Mouse (Mus musculus) hindbrain, embryonic 11.5 days (tissue): ENCODE measurements around the gene Rab11fip4. TPM values are rescaled to one million over a fixed set of nuclear protein-coding genes. Genes with fewer than 3 reads are reported as not detected.

Source experiments
- ATAC-seq: fragments of 200-750 bp; cut with Nextera tagmentation; 2 replicates; pipeline ENCODE4 v1.8.0; 2017; ENCODE audit warnings: mild to moderate bottlenecking, moderate TSS enrichment, moderate library complexity; ENCODE audit not compliant: low FRiP score
- DNase-seq: peaks from one replicate; pipeline ENCODE4 v3.0.0-alpha.2; 2015; ENCODE audit warnings: low spot score
- H3K27ac ChIP-seq: fragments of 300-500 bp; sonication (generic); 2 replicates; pipeline ENCODE4 v1.5.1; 2014; ENCODE audit warnings: mild to moderate bottlenecking, low read depth, low read length
- H3K27me3 ChIP-seq: fragments of 300-500 bp; sonication (generic); 2 replicates; pipeline ENCODE4 v1.6.1; 2014; ENCODE audit warnings: mild to moderate bottlenecking, low read length, moderate library complexity, mixed read lengths; ENCODE audit not compliant: control insufficient read depth, insufficient read depth
- H3K36me3 ChIP-seq: fragments of 300-500 bp; sonication (generic); 2 replicates; pipeline ENCODE4 v1.6.1; 2014; ENCODE audit warnings: mild to moderate bottlenecking, low read length, moderate library complexity, mixed read lengths; ENCODE audit not compliant: control insufficient read depth, insufficient read depth
- H3K4me1 ChIP-seq: fragments of 300-500 bp; sonication (generic); replicated peaks from 2 replicates; pipeline ENCODE4 v1.6.1; 2014; ENCODE audit warnings: low read length, mixed read lengths; ENCODE audit not compliant: control insufficient read depth, insufficient read depth
- H3K4me2 ChIP-seq: fragments of 300-500 bp; sonication (generic); replicated peaks from 2 replicates; pipeline ENCODE4 v1.6.1; 2014; ENCODE audit warnings: mild to moderate bottlenecking, low read depth, low read length
- H3K4me3 ChIP-seq: fragments of 300-500 bp; sonication (generic); 2 replicates; pipeline ENCODE4 v1.5.1; 2014; ENCODE audit warnings: low read depth, low read length
- H3K9ac ChIP-seq: fragments of 300-500 bp; sonication (generic); 2 replicates; pipeline ENCODE4 v1.6.1; 2014; ENCODE audit warnings: low read depth, low read length
- H3K9me3 ChIP-seq: fragments of 300-500 bp; sonication (generic); 2 replicates; pipeline ENCODE4 v1.6.1; 2016; ENCODE audit warnings: low read length; ENCODE audit not compliant: control insufficient read depth
- WGBS: fragments of 180-500 bp; shearing (Covaris S2); extraction: QIAGEN DNeasy Blood & Tissue Kit; methylation state at CpG from one replicate; pipeline ENCODE4 v1.1.7; 2014; 5-methylcytosine and 5-hydroxymethylcytosine counted together
- polyA plus RNA-seq: library from polyadenylated mRNA; unstranded; fragments of >200 nt; fragmentation: Nextera tagmentation; extraction: Ambion mirVana; gene quantifications from 2 replicates; pipeline ENCODE4 v1.2.1, GENCODE M21; 2014

Gene Rab11fip4
- polyA plus RNA-seq, 1 experiment from 2014 or later: 11.5 TPM

DNA sequence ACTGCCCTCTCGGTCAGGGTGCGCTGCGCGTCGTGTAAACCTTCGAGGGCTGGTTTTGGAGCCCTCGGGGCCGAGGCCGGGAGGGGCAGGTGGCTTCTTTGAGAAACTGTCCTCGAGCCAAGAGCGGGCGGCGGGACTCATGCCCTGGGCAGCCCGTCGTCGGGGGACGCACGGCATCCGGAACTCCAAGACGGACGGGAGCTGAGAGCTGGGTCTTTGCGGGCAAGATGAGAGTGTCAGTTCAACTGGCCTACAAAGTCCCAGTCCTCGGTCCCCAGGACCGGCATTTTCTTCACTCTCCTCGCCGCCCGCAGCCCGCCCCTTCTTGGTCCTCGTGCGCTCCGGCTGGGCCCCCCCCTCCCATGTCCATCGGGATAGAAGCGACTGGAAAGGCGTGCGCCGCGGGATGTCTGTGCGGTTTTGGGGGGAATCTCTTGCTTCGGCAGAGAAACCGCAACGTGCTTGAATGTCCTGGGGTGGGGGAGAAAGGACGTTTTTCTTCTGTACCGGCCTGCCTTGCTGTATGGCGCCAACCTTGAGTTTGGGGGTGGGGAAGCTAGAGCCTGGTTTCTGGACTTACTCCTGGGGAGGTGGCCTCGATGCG is 120.9 kb downstream of the Rab11fip4 start:
- Histone ChIP-seq H3K36me3 (no peaks in the 10 kb centered on the region), H3K4me1 (peaks cover 6% of the 10 kb centered on the region), H3K27me3 (peaks cover 34% of the 10 kb centered on the region), H3K9me3 (no peaks in the 10 kb centered on the region), H3K27ac (no peak overlapping the region), H3K4me3 (peak overlapping the region; percentile 61), H3K9ac (peak overlapping the region; percentile 61), H3K4me2 (peak overlapping the region; percentile 99)
- 2% methylated on average over 46 of the region's 46 CpGs for WGBS
- DNase-seq (peak; percentile 62), ATAC-seq (no peak)

DNA sequence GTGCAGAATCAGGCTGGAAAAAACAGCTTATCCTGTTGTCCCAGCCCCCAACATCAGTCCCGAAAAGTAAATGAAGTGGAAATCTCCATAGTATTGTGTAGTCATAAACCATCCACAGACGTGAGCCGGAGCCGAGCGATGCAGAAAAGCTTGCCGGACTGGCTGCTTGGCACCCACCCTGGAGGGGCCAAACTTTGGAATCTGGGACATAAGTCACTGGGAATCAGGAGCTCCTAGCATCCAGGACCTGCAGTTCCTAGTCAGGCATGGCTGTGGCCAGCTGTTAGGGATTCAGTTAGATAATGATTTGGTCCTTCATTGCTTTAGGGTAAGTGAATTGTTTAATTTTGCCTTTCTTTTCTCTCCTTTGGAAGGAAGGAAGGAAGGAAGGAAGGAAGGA is 122.2 kb downstream of the Rab11fip4 start:
- Histone ChIP-seq H3K9me3 (no peaks in the 10 kb centered on the region), H3K4me3 (no peak overlapping the region), H3K4me1 (peaks cover 6% of the 10 kb centered on the region), H3K27me3 (peaks cover 34% of the 10 kb centered on the region), H3K27ac (no peak overlapping the region), H3K36me3 (no peaks in the 10 kb centered on the region), H3K4me2 (no peak overlapping the region), H3K9ac (no peak overlapping the region)
- DNase-seq (no peak), ATAC-seq (no peak)
- WGBS: 65% methylated on average over 6 of the region's 6 CpGs

DNA sequence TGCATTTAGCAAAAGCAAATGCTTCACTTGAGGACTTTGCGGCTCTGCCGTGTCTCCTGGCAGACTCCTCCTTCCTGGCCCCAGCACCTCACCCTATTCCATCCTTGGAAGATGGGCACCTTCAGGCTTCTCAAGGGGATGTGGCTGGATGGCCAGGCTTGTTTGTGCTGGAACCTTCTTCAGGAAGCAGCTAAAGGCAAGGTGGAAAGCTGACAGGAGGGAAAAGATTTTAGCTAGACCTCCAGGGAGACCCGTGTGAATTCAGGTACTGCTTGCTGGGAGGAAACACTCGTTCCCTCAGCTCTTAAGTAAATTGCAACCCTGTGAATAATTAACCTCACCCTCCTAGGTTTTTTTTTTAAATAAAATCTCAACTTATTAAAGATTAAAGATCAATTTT is 122.7 kb downstream of the Rab11fip4 start:
- Histone ChIP-seq H3K27me3 (peaks cover 34% of the 10 kb centered on the region), H3K4me2 (no peak overlapping the region)
- no peak for DNase-seq

DNA sequence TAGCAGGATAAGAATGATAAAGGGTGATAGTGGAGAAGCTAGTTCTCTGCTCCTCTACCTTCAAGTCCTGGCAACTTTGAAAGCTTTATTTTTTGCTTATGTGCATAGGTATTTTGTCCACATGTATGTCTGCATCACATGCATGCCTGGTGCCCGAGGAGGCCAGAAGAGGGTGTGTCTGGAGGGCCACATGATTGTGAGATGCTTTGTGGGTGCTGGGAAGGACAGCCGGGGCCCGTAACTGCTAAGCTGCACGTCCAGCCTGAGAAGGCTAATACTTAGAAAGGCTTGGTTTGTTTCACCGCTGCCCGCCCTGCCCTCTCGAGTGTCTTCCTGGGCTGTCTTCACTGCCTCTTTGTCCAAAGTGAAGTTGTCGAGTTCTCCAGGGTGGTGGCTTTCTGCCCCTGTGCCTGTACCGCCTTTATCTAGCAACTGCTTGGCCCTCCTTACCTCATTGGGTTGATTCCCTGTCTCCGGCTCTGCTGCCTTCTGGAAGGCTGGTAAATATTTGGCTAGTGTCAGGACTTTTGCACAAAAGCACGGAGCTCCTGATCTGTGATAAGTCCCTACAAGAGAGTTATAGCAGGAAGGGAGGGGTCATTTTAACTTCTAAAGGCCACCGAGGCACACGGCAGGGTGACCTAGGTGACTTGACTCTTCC is 123.2 kb downstream of the Rab11fip4 start:
- no peak overlapping the region for H3K4me3 ChIP-seq
- H3K4me2 ChIP-seq: no peak overlapping the region
- DNase-seq (no peak), ATAC-seq (no peak)
- H3K36me3 ChIP-seq: no peaks in the 10 kb centered on the region
- H3K27ac ChIP-seq: no peak overlapping the region
- H3K27me3 ChIP-seq: peaks cover 31% of the 10 kb centered on the region
- peaks cover 6% of the 10 kb centered on the region for H3K4me1 ChIP-seq
- H3K9ac ChIP-seq: no peak overlapping the region
- 69% methylated on average over 13 of the region's 13 CpGs for WGBS
- no peaks in the 10 kb centered on the region for H3K9me3 ChIP-seq

More for the DNA sequence above, 122.7 kb downstream of the Rab11fip4 start:
- no peaks in the 10 kb centered on the region for H3K9me3 ChIP-seq
- H3K36me3 ChIP-seq: no peaks in the 10 kb centered on the region
- H3K4me3 ChIP-seq: no peak overlapping the region
- H3K27ac ChIP-seq: no peak overlapping the region
- WGBS: 66% methylated on average over 4 of the region's 4 CpGs
- peaks cover 6% of the 10 kb centered on the region for H3K4me1 ChIP-seq
- no peak for ATAC-seq
- no peak overlapping the region for H3K9ac ChIP-seq

DNA sequence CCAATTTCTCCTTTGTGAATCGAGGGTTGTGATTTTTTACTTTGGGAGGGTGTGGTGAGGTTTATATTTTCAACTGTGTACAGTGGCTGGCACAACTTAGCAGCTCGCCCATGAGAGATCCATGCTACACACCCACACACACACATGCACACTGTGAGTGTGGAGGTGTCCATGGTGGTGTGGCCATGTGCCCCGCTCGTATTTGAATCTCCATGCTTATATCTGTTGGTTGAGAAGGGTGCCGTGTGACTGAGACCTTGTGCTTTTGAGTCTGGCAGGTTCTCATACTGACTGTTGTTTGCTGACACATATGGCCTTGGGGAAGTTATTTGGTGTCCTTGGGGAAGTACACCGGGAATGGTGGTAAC is 123.7 kb downstream of the Rab11fip4 start:
- H3K27me3 ChIP-seq: peaks cover 30% of the 10 kb centered on the region
- ATAC-seq (no peak), DNase-seq (no peak)
- no peak overlapping the region for H3K4me3 ChIP-seq
- H3K9ac ChIP-seq: no peak overlapping the region
- H3K9me3 ChIP-seq: no peaks in the 10 kb centered on the region
- H3K4me2 ChIP-seq: no peak overlapping the region
- H3K36me3 ChIP-seq: no peaks in the 10 kb centered on the region
- no peak overlapping the region for H3K27ac ChIP-seq
- WGBS: 90% methylated on average over 6 of the region's 6 CpGs
- peaks cover 6% of the 10 kb centered on the region for H3K4me1 ChIP-seq

DNA sequence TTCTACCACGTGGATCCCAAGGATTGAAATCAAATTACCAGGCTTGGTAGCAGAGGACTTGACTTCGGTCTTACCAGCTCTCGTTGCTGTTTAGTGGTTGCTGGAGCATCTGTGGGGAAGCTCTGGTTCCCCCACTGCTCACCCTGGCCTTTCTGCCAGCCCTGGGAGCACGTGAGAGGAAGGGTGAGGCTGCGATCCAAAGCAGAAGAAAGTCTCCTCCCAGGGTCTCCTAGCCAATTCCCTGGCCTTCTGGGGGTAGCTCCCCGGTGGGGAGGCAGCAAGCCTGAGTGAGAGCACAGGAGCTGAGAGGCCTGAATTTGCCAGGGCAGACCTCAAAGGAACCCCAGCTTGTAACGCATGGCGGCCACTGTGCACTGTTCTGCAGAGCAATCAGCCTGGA is 124.3 kb downstream of the Rab11fip4 start:
- Histone ChIP-seq H3K9me3 (no peaks in the 10 kb centered on the region), H3K4me3 (no peak overlapping the region), H3K27me3 (peaks cover 27% of the 10 kb centered on the region), H3K36me3 (no peaks in the 10 kb centered on the region), H3K4me1 (peaks cover 6% of the 10 kb centered on the region), H3K9ac (no peak overlapping the region), H3K4me2 (no peak overlapping the region), H3K27ac (no peak overlapping the region)
- no peak for ATAC-seq
- no peak for DNase-seq
- WGBS: 83% methylated on average over 8 of the region's 8 CpGs

DNA sequence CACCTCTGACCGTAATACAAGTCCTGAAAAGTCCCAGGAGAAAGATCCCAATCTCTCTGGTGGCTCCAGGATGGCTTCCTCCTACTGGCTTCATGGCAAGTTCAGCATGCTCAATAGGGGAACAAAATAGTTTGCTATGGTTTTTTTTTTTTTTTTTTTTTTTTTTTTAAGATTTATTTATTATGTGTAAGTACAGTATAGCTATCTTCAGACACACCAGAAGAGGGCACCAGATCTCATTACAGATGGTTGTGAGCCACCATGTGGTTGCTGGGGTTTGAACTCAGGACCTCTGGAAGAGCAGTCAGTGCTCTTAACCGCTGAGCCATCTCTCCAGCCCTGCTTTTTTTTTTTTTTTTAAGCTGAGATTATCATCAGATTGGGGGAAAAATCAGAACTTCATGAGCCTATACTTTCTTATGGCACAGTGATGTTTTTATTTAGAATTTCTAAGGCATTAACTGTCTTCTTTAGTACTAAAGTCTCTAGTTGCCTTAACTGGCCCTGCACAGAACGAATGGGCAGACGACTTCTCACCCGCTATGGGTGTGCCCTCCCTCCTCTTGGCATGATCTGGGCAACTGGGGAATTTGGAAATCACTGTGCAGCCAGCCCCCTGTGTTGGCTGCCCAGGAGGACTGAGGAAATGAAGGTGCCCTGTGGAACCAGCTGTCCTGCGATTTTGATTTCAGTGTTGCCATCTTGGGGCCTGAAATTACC is 124.9 kb downstream of the Rab11fip4 start:
- Histone ChIP-seq H3K9me3 (no peaks in the 10 kb centered on the region), H3K36me3 (no peaks in the 10 kb centered on the region), H3K9ac (no peak overlapping the region), H3K4me1 (peaks cover 6% of the 10 kb centered on the region), H3K27me3 (peaks cover 25% of the 10 kb centered on the region), H3K27ac (no peak overlapping the region), H3K4me2 (no peak overlapping the region), H3K4me3 (no peak overlapping the region)
- no peak for ATAC-seq
- 91% methylated on average over 6 of the region's 6 CpGs for WGBS
- DNase-seq: no peak

DNA sequence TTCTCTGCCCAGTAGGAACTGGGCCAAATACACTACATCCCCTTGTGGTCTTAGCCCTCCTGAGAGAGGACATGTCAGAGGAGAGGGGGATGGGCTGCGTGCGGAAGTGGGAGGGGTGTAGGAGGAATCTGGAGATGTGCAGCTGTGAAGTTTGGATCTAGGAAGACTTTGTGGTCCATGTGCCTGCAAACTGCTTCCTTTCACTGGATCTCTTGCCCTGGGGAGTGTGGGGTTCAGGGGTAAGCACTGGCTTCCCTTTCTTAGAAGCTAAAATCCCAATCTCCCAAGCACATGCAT is 125.4 kb downstream of the Rab11fip4 start:
- H3K4me2 ChIP-seq: no peak overlapping the region
- no peaks in the 10 kb centered on the region for H3K9me3 ChIP-seq
- peaks cover 3% of the 10 kb centered on the region for H3K4me1 ChIP-seq
- H3K36me3 ChIP-seq: no peaks in the 10 kb centered on the region
- 82% methylated on average over 2 of the region's 2 CpGs for WGBS
- ATAC-seq: no peak
- no peak overlapping the region for H3K27ac ChIP-seq
- no peak overlapping the region for H3K9ac ChIP-seq
- DNase-seq: no peak
- H3K27me3 ChIP-seq: peaks cover 21% of the 10 kb centered on the region
- H3K4me3 ChIP-seq: no peak overlapping the region

DNA sequence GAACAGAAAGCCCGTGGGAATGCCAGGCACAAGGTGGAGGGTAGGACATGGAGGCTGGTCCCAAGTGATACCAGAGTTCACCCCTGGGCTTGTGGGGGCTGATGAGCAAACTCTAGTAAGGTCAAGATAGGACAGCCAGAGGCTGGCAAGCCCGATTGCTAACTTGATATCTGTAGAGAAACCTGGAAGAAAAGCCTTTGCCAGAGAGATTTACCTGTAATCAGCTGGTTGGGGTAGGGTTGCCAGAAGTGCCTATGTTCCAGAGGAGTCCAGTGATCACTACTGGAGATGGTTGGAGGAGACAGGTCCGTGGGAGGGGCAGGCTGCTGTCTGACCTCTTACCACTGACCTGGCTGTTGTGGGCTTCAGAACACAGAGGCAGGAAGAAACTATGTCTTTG is 126.3 kb downstream of the Rab11fip4 start:
- Histone ChIP-seq H3K9me3 (no peaks in the 10 kb centered on the region), H3K4me1 (no peaks in the 10 kb centered on the region), H3K27ac (no peak overlapping the region), H3K4me2 (no peak overlapping the region), H3K4me3 (no peak overlapping the region), H3K36me3 (no peaks in the 10 kb centered on the region), H3K27me3 (peaks cover 12% of the 10 kb centered on the region), H3K9ac (no peak overlapping the region)
- WGBS: 64% methylated on average over 3 of the region's 3 CpGs
- DNase-seq (no peak), ATAC-seq (no peak)
